25 mouse cellular contexts compared by ENCODE assay signal in genomic region chr3:61016733-61017132, GRCm38 (mm10).
"Had no signal": no experiment of that assay in that cellular context is flagged by ENCODE, and none has a peak within 500 bp of the region (broad histone marks: within the 10 kb centered on the region; RNA-seq: fewer than 3 reads in every experiment).

No protein-coding gene starts in this region.

- H3K4me2 ChIP-seq: heart, embryonic 12.5 days; hindbrain, embryonic 13.5 days; hindbrain, embryonic 15.5 days; kidney, embryonic 15.5 days; limb, embryonic 12.5 days; liver, embryonic 12.5 days had no signal

- H3K36me3 ChIP-seq: heart, embryonic 12.5 days; hindbrain, embryonic 13.5 days; hindbrain, embryonic 15.5 days; kidney, embryonic 15.5 days; limb, embryonic 10.5 days; limb, embryonic 12.5 days; liver, embryonic 12.5 days had no signal

- H3K27ac ChIP-seq: gastrocnemius, adult 2 months; heart, adult 2 months; hindbrain, embryonic 13.5 days; hindbrain, embryonic 15.5 days; hindbrain, postnatal 0 days; kidney, embryonic 15.5 days; kidney, postnatal 0 days; left cerebral cortex, adult 2 months; limb, embryonic 10.5 days; limb, embryonic 12.5 days; liver, embryonic 12.5 days; liver, embryonic 14.5 days had no signal

- H3K4me3 ChIP-seq: gastrocnemius, adult 2 months; heart, adult 2 months; heart, embryonic 12.5 days; hindbrain, embryonic 13.5 days; hindbrain, embryonic 15.5 days; kidney, embryonic 15.5 days; left cerebral cortex, adult 2 months; limb, embryonic 10.5 days; limb, embryonic 12.5 days; liver, embryonic 12.5 days had no signal

- H3K9ac ChIP-seq: heart, embryonic 12.5 days; hindbrain, embryonic 13.5 days; hindbrain, embryonic 15.5 days; kidney, embryonic 15.5 days; limb, embryonic 12.5 days; liver, embryonic 12.5 days; liver, embryonic 14.5 days had no signal

- H3K4me1 ChIP-seq: hindbrain, embryonic 13.5 days; hindbrain, embryonic 15.5 days; kidney, embryonic 15.5 days; limb, embryonic 10.5 days; limb, embryonic 12.5 days; liver, embryonic 12.5 days had no signal

- ATAC-seq: hindbrain, postnatal 0 days; intestine, embryonic 16.5 days; liver, embryonic 12.5 days had no signal

- H3K27me3 ChIP-seq: heart, embryonic 12.5 days; hindbrain, embryonic 13.5 days; hindbrain, embryonic 15.5 days; kidney, embryonic 15.5 days; limb, embryonic 12.5 days; liver, embryonic 12.5 days had no signal

- H3K9me3 ChIP-seq: heart, embryonic 12.5 days; hindbrain, embryonic 13.5 days; hindbrain, embryonic 15.5 days; kidney, embryonic 15.5 days; limb, embryonic 10.5 days; limb, embryonic 12.5 days; liver, embryonic 12.5 days had no signal

- DNase-seq: gastrocnemius, adult 2 months; gastrocnemius, postnatal 10 days; gastrocnemius, postnatal 25 days; heart, adult 11 months; heart, adult 2 months; heart, postnatal 10 days; heart, postnatal 4 days; kidney, adult 11 months; kidney, adult 2 months; kidney, adult 9 months; kidney, postnatal 14 days; kidney, postnatal 36 days; layer of hippocampus, adult 9-11 months had no signal
